Mouse (Mus musculus) forebrain, postnatal 0 days (tissue): Measurements from ENCODE around the gene Uba5. TPM values are rescaled to one million over a fixed set of nuclear protein-coding genes. Genes with fewer than 3 reads are reported as not detected.

Experiments
- ATAC-seq: fragments of 200-750 bp; cut with Nextera tagmentation; 2 replicates; pipeline ENCODE4 v1.8.0; 2017; ENCODE audit warnings: mild to moderate bottlenecking, moderate library complexity
- DNase-seq: peaks from one replicate; pipeline ENCODE4 v3.0.0-alpha.2; 2015
- H3K27ac ChIP-seq: fragments of 300-500 bp; sonication (generic); 2 replicates; pipeline ENCODE4 v1.5.1; 2014; ENCODE audit warnings: low read depth, mild to moderate bottlenecking, antibody characterized with exemption, low read length, moderate library complexity, mixed read lengths
- H3K27me3 ChIP-seq: fragments of 300-500 bp; sonication (generic); 2 replicates; pipeline ENCODE4 v1.6.1; 2014; ENCODE audit warnings: mild to moderate bottlenecking, low read length, mixed read lengths; ENCODE audit not compliant: insufficient read depth
- H3K36me3 ChIP-seq: fragments of 300-500 bp; sonication (generic); 2 replicates; pipeline ENCODE4 v1.6.1; 2014; ENCODE audit warnings: mild to moderate bottlenecking, moderate library complexity; ENCODE audit not compliant: insufficient read depth
- H3K4me1 ChIP-seq: fragments of 300-500 bp; sonication (generic); 2 replicates; pipeline ENCODE4 v1.6.1; 2014; ENCODE audit warnings: antibody characterized with exemption; ENCODE audit not compliant: insufficient read depth
- H3K4me2 ChIP-seq: fragments of 300-500 bp; sonication (generic); 2 replicates; pipeline ENCODE4 v1.6.1; 2014; ENCODE audit warnings: low read depth, mild to moderate bottlenecking, moderate library complexity
- H3K4me3 ChIP-seq: fragments of 300-500 bp; sonication (generic); 2 replicates; pipeline ENCODE4 v1.5.1; 2014; ENCODE audit warnings: low read depth, low read length, mixed read lengths
- H3K9ac ChIP-seq: fragments of 300-500 bp; sonication (generic); 2 replicates; pipeline ENCODE4 v1.6.1; 2014; ENCODE audit warnings: mild to moderate bottlenecking
- H3K9me3 ChIP-seq: fragments of 300-500 bp; sonication (generic); 2 replicates; pipeline ENCODE4 v1.6.1; 2016; ENCODE audit warnings: low read length
- CTCF ChIP-seq: sonication (generic); IDR thresholded peaks from 2 replicates; pipeline ENCODE4 v1.5.1; 2016; ENCODE audit warnings: antibody characterized with exemption, control low read depth, low read depth
- WGBS: fragments of 180-500 bp; shearing (Covaris S2); extraction: QIAGEN DNeasy Blood & Tissue Kit; methylation state at CpG from one replicate; pipeline ENCODE4 v1.1.7; 2014; 5-methylcytosine and 5-hydroxymethylcytosine counted together
- polyA plus RNA-seq: library from polyadenylated mRNA; unstranded; fragments of >200 nt; fragmentation: Nextera tagmentation; extraction: Ambion mirVana; gene quantifications from 2 replicates; pipeline ENCODE4 v1.2.1, GENCODE M21; 2015
- total RNA-seq: library from RNA; depleted of rRNA; stranded (reverse); fragments of >200 nt; gene quantifications from 2 replicates; pipeline ENCODE4 v1.2.3, GENCODE M21; 2014; rRNA removed

Gene Uba5
- total and polyA plus RNA-seq, 2 experiments from 2014 or later: 71.5 to 71.7 TPM

GRCm38 (mm10) chr9:104014526-104014925, 48.4 kb downstream of the Uba5 start:
- WGBS: 33% methylated on average over 1 of the region's 1 CpGs
- H3K9me3 ChIP-seq: no peaks in the 10 kb centered on the region
- no peak overlapping the region for H3K4me3 ChIP-seq
- H3K27me3 ChIP-seq: no peaks in the 10 kb centered on the region
- peaks cover 20% of the 10 kb centered on the region for H3K36me3 ChIP-seq
- H3K4me2 ChIP-seq: no peak overlapping the region
- no peak overlapping the region for H3K27ac ChIP-seq
- ATAC-seq: no peak
- H3K4me1 ChIP-seq: no peaks in the 10 kb centered on the region
- H3K9ac ChIP-seq: no peak overlapping the region
- DNase-seq: no peak
- TF ChIP-seq CTCF: no peak

GRCm38 (mm10) chr9:104002913-104003330, 60.0 kb downstream of the Uba5 start:
- WGBS: under 1% methylated on average over 37 of the region's 37 CpGs
- Histone ChIP-seq H3K9ac (peak overlapping the region; percentile 65), H3K4me3 (peak overlapping the region; percentile 56), H3K36me3 (no peaks in the 10 kb centered on the region), H3K4me2 (peak overlapping the region; percentile 69), H3K4me1 (no peaks in the 10 kb centered on the region), H3K27me3 (no peaks in the 10 kb centered on the region), H3K27ac (peak overlapping the region; percentile 85), H3K9me3 (no peaks in the 10 kb centered on the region)
- peak; percentile 82 for TF ChIP-seq CTCF
- ATAC-seq (peak; percentile 57), DNase-seq (peak; percentile 89)

- WGBS: 3% methylated on average over 53 of the region's 55 CpGs
- peak; percentile 42; the same call in 1 of the 2 replicates for TF ChIP-seq CTCF
- ATAC-seq: peak; percentile 98
- DNase-seq: peak; percentile 99
- no peaks in the 10 kb centered on the region for H3K27me3 ChIP-seq
- no peaks in the 10 kb centered on the region for H3K36me3 ChIP-seq
- no peaks in the 10 kb centered on the region for H3K9me3 ChIP-seq
- peak within 1 kb of the TSS; percentile 65 for H3K9ac ChIP-seq
- peak within 1 kb of the TSS; percentile 56 for H3K4me3 ChIP-seq
- H3K4me2 ChIP-seq: peak within 1 kb of the TSS; percentile 69
- peak within 1 kb of the TSS; percentile 85 for H3K27ac ChIP-seq
- no peaks in the 10 kb centered on the region for H3K4me1 ChIP-seq
Measured at GRCm38 (mm10) chr9:104001921-104002859, 60.7 kb downstream of the Uba5 start, which contains the start of gene Nphp3. TSS of gene Nphp3 (plus strand) at chr9:104002544.

DNA sequence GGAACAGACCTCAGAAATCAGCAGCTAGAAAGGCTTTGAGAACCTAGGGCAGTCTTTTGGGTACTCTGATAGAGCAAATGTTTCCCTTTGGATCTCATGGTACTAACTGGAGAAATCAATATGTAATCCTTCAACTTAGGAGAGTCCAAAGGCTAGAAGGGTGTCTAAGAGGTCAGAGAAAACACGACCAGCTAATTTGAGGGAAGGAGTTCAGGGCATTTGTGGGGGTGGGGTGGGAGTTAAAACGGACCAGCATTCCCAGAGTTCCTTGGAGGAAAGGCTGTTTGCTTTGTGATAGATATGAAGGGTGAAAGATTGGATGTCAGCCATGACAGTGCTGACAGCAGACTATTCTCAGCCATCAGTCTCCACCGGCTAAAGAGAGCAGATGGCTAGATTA, 62.3 kb downstream of the Uba5 start:
- Histone ChIP-seq H3K9me3 (no peaks in the 10 kb centered on the region), H3K4me1 (no peaks in the 10 kb centered on the region), H3K4me3 (no peak overlapping the region), H3K27me3 (no peaks in the 10 kb centered on the region), H3K9ac (no peak overlapping the region), H3K36me3 (no peaks in the 10 kb centered on the region), H3K4me2 (no peak overlapping the region), H3K27ac (no peak overlapping the region)
- DNase-seq: no peak
- no peak for ATAC-seq
- no peak for TF ChIP-seq CTCF
- WGBS: 62% methylated on average over 3 of the region's 3 CpGs

Other genes starting within 250 kb of the Uba5 start
- gene Nphp3, start 60.6 kb downstream of the Uba5 start, total RNA-seq: 4.7 and 7.4 TPM in 2 replicates
- gene Nphp3, start 60.6 kb downstream of the Uba5 start, polyA plus RNA-seq: 0.53 and 1.9 TPM in 2 replicates
- not detected in 2 replicates for gene Gm28305, start 22.5 kb downstream of the Uba5 start, total RNA-seq
- gene Gm28305, start 22.5 kb downstream of the Uba5 start, polyA plus RNA-seq: not detected in 2 replicates
- 6.5 and 11.0 TPM in 2 replicates for gene Acad11, start 243 bp upstream of the Uba5 start, total RNA-seq
- gene Acad11, start 243 bp upstream of the Uba5 start, polyA plus RNA-seq: 4.5 and 4.7 TPM in 2 replicates
- 1.2 and 3.1 TPM in 2 replicates for gene Ackr4, start 63.8 kb upstream of the Uba5 start, total RNA-seq
- 0.53 and 0.70 TPM in 2 replicates for gene Ackr4, start 63.8 kb upstream of the Uba5 start, polyA plus RNA-seq
- 48.6 and 52.2 TPM in 2 replicates for gene Dnajc13, start 199.8 kb upstream of the Uba5 start, total RNA-seq
- 6.9 and 11.6 TPM in 2 replicates for gene Dnajc13, start 199.8 kb upstream of the Uba5 start, polyA plus RNA-seq